Mouse (Mus musculus): ENCODE measurements around the gene Trp73. TPM values are rescaled to one million over a fixed set of nuclear protein-coding genes. Genes with fewer than 3 reads are reported as not detected.

The Trp73 gene
- polyA plus RNA-seq, 1 experiment from 2014 or later, result 1.5 TPM

- Histone ChIP-seq H3K27me3 (replicated peaks) (peaks cover 14% of the 10 kb centered on the region), H3K4me1 (no peaks in the 10 kb centered on the region), H3K9ac (no peak overlapping the region), H3K4me2 (no peak overlapping the region), H3K4me3 (no peak overlapping the region), H3K9me3 (no peaks in the 10 kb centered on the region), H3K27ac (no peak overlapping the region), H3K36me3 (replicated peaks) (no peaks in the 10 kb centered on the region)
- ATAC-seq (replicated peaks), result no peak
- 90% methylated on average over 8 of the region's 8 CpGs for WGBS
Observed at GRCm38 (mm10) chr4:154086436-154086835, 53.6 kb downstream of the Trp73 start.

GRCm38 (mm10) chr4:154085856-154086255 lies 54.2 kb downstream of the Trp73 start:
- no peak overlapping the region for H3K9ac ChIP-seq
- H3K4me1 ChIP-seq, result no peaks in the 10 kb centered on the region
- ATAC-seq (replicated peaks), result no peak
- WGBS, result 38% methylated on average over 3 of the region's 3 CpGs
- H3K4me3 ChIP-seq, result no peak overlapping the region
- H3K36me3 ChIP-seq (replicated peaks), result no peaks in the 10 kb centered on the region
- no peaks in the 10 kb centered on the region for H3K9me3 ChIP-seq
- H3K27me3 ChIP-seq (replicated peaks), result peaks cover 20% of the 10 kb centered on the region
- no peak overlapping the region for H3K27ac ChIP-seq
- H3K4me2 ChIP-seq, result no peak overlapping the region

GRCm38 (mm10) chr4:154081974-154082373 lies 58.0 kb downstream of the Trp73 start:
- Histone ChIP-seq H3K4me2 (no peak overlapping the region), H3K36me3 (replicated peaks) (no peaks in the 10 kb centered on the region), H3K4me3 (no peak overlapping the region), H3K27ac (no peak overlapping the region), H3K27me3 (replicated peaks) (peaks cover 34% of the 10 kb centered on the region), H3K9me3 (no peaks in the 10 kb centered on the region), H3K9ac (no peak overlapping the region), H3K4me1 (no peaks in the 10 kb centered on the region)
- ATAC-seq (replicated peaks), result no peak
- WGBS, result 12% methylated on average over 1 of the region's 1 CpGs

- H3K4me2 ChIP-seq, result peak overlapping the region; percentile 21; the same call in 1 of the 2 replicates
- WGBS, result 5% methylated on average over 13 of the region's 13 CpGs
- H3K27me3 ChIP-seq (replicated peaks), result peaks cover 34% of the 10 kb centered on the region
- H3K9me3 ChIP-seq, result no peaks in the 10 kb centered on the region
- 0 out of 2 replicates have a peak overlapping the region, but pooled peaks have one; percentile 2 for H3K4me3 ChIP-seq
- no peak overlapping the region for H3K27ac ChIP-seq
- no peak for ATAC-seq (replicated peaks)
- no peak overlapping the region for H3K9ac ChIP-seq
- no peaks in the 10 kb centered on the region for H3K36me3 ChIP-seq (replicated peaks)
- H3K4me1 ChIP-seq, result no peaks in the 10 kb centered on the region
Observed at GRCm38 (mm10) chr4:154081021-154081420, 59.0 kb downstream of the Trp73 start.

- Histone ChIP-seq H3K4me3 (no peak overlapping the region), H3K4me1 (no peaks in the 10 kb centered on the region), H3K4me2 (no peak overlapping the region), H3K27ac (no peak overlapping the region), H3K9me3 (no peaks in the 10 kb centered on the region), H3K9ac (no peak overlapping the region), H3K27me3 (replicated peaks) (peaks cover 34% of the 10 kb centered on the region), H3K36me3 (replicated peaks) (no peaks in the 10 kb centered on the region)
- no peak for ATAC-seq (replicated peaks)
- WGBS, result 52% methylated on average over 4 of the region's 4 CpGs
Observed at GRCm38 (mm10) chr4:154080211-154080610, 59.8 kb downstream of the Trp73 start.

GRCm38 (mm10) chr4:154071941-154072340 lies 68.1 kb downstream of the Trp73 start:
- ATAC-seq (replicated peaks), result no peak
- peaks cover 31% of the 10 kb centered on the region for H3K27me3 ChIP-seq (replicated peaks)
- 19% methylated on average over 16 of the region's 16 CpGs for WGBS
- peak overlapping the region; percentile 40 for H3K4me2 ChIP-seq
- H3K9ac ChIP-seq, result no peak overlapping the region
- H3K36me3 ChIP-seq (replicated peaks), result no peaks in the 10 kb centered on the region
- H3K4me1 ChIP-seq, result peaks cover 5% of the 10 kb centered on the region
- H3K4me3 ChIP-seq, result no peak overlapping the region
- H3K9me3 ChIP-seq, result no peaks in the 10 kb centered on the region
- no peak overlapping the region for H3K27ac ChIP-seq

- no peak for ATAC-seq (replicated peaks)
- Histone ChIP-seq H3K36me3 (replicated peaks) (no peaks in the 10 kb centered on the region), H3K4me2 (peak overlapping the region; percentile 40), H3K9me3 (no peaks in the 10 kb centered on the region), H3K9ac (no peak overlapping the region), H3K27ac (no peak overlapping the region), H3K4me3 (no peak overlapping the region), H3K27me3 (replicated peaks) (peaks cover 31% of the 10 kb centered on the region), H3K4me1 (peaks cover 5% of the 10 kb centered on the region)
- WGBS, result under 1% methylated on average over 15 of the region's 20 CpGs
Observed at GRCm38 (mm10) chr4:154071521-154071920, 68.5 kb downstream of the Trp73 start.

- WGBS, result 0% methylated on average over 5 of the region's 5 CpGs
- no peak for ATAC-seq (replicated peaks)
- no peak overlapping the region for H3K27ac ChIP-seq
Observed at GRCm38 (mm10) chr4:154070896-154071295, 69.1 kb downstream of the Trp73 start.

GRCm38 (mm10) chr4:154064827-154065773 lies 74.9 kb downstream of the Trp73 start:
- Histone ChIP-seq H3K4me3 (no peak overlapping the region), H3K36me3 (replicated peaks) (no peaks in the 10 kb centered on the region), H3K9me3 (no peaks in the 10 kb centered on the region), H3K27ac (no peak overlapping the region), H3K4me2 (no peak overlapping the region), H3K27me3 (replicated peaks) (peaks cover 6% of the 10 kb centered on the region), H3K9ac (no peak overlapping the region), H3K4me1 (no peaks in the 10 kb centered on the region)
- WGBS, result 64% methylated on average over 14 of the region's 14 CpGs
- 0 out of 2 replicates have a peak, but pooled peaks have one; percentile 74 for ATAC-seq (replicated peaks)

More at GRCm38 (mm10) chr4:154070896-154071295, 69.1 kb downstream of the Trp73 start:
- Histone ChIP-seq H3K27me3 (replicated peaks) (peaks cover 31% of the 10 kb centered on the region), H3K9ac (no peak overlapping the region), H3K4me3 (no peak overlapping the region), H3K4me2 (peak overlapping the region; percentile 40; the same call in 1 of the 2 replicates), H3K36me3 (replicated peaks) (no peaks in the 10 kb centered on the region), H3K4me1 (peaks cover 5% of the 10 kb centered on the region), H3K9me3 (no peaks in the 10 kb centered on the region)

GRCm38 (mm10) chr4:154057696-154058095 lies 82.3 kb downstream of the Trp73 start:
- 70% methylated on average over 4 of the region's 4 CpGs for WGBS
- ATAC-seq (replicated peaks), result no peak

GRCm38 (mm10) chr4:154056661-154057060 lies 83.3 kb downstream of the Trp73 start:
- Histone ChIP-seq H3K9me3 (no peaks in the 10 kb centered on the region), H3K36me3 (replicated peaks) (no peaks in the 10 kb centered on the region), H3K9ac (no peak overlapping the region), H3K27ac (no peak overlapping the region), H3K4me2 (no peak overlapping the region), H3K27me3 (replicated peaks) (no peaks in the 10 kb centered on the region), H3K4me1 (no peaks in the 10 kb centered on the region), H3K4me3 (no peak overlapping the region)
- ATAC-seq (replicated peaks), result no peak
- 55% methylated on average over 2 of the region's 2 CpGs for WGBS

More at GRCm38 (mm10) chr4:154057696-154058095, 82.3 kb downstream of the Trp73 start:
- no peak overlapping the region for H3K27ac ChIP-seq
- no peak overlapping the region for H3K4me3 ChIP-seq
- no peak overlapping the region for H3K9ac ChIP-seq
- no peak overlapping the region for H3K4me2 ChIP-seq
- H3K4me1 ChIP-seq, result no peaks in the 10 kb centered on the region
- H3K27me3 ChIP-seq (replicated peaks), result no peaks in the 10 kb centered on the region
- no peaks in the 10 kb centered on the region for H3K9me3 ChIP-seq
- no peaks in the 10 kb centered on the region for H3K36me3 ChIP-seq (replicated peaks)

- 72% methylated on average over 2 of the region's 2 CpGs for WGBS
- H3K9ac ChIP-seq, result no peak overlapping the region
- no peaks in the 10 kb centered on the region for H3K9me3 ChIP-seq
- H3K4me3 ChIP-seq, result no peak overlapping the region
- no peak for ATAC-seq (replicated peaks)
- no peaks in the 10 kb centered on the region for H3K36me3 ChIP-seq (replicated peaks)
- no peaks in the 10 kb centered on the region for H3K4me1 ChIP-seq
- H3K4me2 ChIP-seq, result no peak overlapping the region
- H3K27ac ChIP-seq, result no peak overlapping the region
- no peaks in the 10 kb centered on the region for H3K27me3 ChIP-seq (replicated peaks)
Observed at GRCm38 (mm10) chr4:154056046-154056445, 84.0 kb downstream of the Trp73 start.

Measured in midbrain, embryonic 15.5 days (tissue).